Mouse (Mus musculus): Measurements from ENCODE around the gene Eif4g1. TPM values are rescaled to one million over a fixed set of nuclear protein-coding genes. Genes with fewer than 3 reads are reported as not detected.
A peak's percentile ranks its signal among the peaks of the same experiment; 100 is the strongest.

Gene Eif4g1
- polyA plus RNA-seq, 1 experiment from 2014 or later, result 127 TPM

- Histone ChIP-seq H3K4me2 (ENCODE audit: low read length) (peak within 1 kb of the TSS; percentile 88), H3K4me3 (ENCODE audit: low read depth, low read length) (peak within 1 kb of the TSS; percentile 67), H3K9ac (ENCODE audit: low read depth, low read length) (peak within 1 kb of the TSS; percentile 88), H3K4me1 (ENCODE audit: control insufficient read depth, insufficient read depth, low read length) (peaks cover 3% of the 10 kb centered on the region; the same call in 1 of the 2 replicates), H3K27ac (ENCODE audit: low read length) (peak within 1 kb of the TSS; percentile 79), H3K9me3 (replicated peaks; ENCODE audit: control insufficient read depth, low read length, poor library complexity, severe bottlenecking) (no peaks in the 10 kb centered on the region), H3K27me3 (ENCODE audit: control insufficient read depth, insufficient read depth, low read depth, low read length) (no peaks in the 10 kb centered on the region), H3K36me3 (ENCODE audit: control insufficient read depth, insufficient read depth, low read length) (no peaks in the 10 kb centered on the region)
- WGBS, result 5% methylated on average over 52 of the region's 54 CpGs
- peak; percentile 80 for ATAC-seq
Measured at GRCm38 (mm10) chr16:20629731-20630634, 38.1 kb upstream of the Eif4g1 start, which contains the start of gene Ece2. Gene Ece2 (plus strand): TSS chr16:20629828.

- no peak for ATAC-seq
- 85% methylated on average over 8 of the region's 8 CpGs for whole genome bisulfite sequencing
- no peaks in the 10 kb centered on the region for H3K27me3 ChIP-seq (ENCODE audit: control insufficient read depth, insufficient read depth, low read depth, low read length)
- no peaks in the 10 kb centered on the region for H3K9me3 ChIP-seq (replicated peaks; ENCODE audit: control insufficient read depth, low read length, poor library complexity, severe bottlenecking)
- peaks cover 6% of the 10 kb centered on the region; the same call in 1 of the 2 replicates for H3K36me3 ChIP-seq (ENCODE audit: control insufficient read depth, insufficient read depth, low read length)
- no peak overlapping the region for H3K4me3 ChIP-seq (ENCODE audit: low read depth, low read length)
- H3K4me1 ChIP-seq (ENCODE audit: control insufficient read depth, insufficient read depth, low read length), result no peaks in the 10 kb centered on the region
- H3K27ac ChIP-seq (ENCODE audit: low read length), result 0 out of 2 replicates have a peak overlapping the region, but pooled peaks have one; percentile 52
- no peak overlapping the region for H3K9ac ChIP-seq (ENCODE audit: low read depth, low read length)
- H3K4me2 ChIP-seq (ENCODE audit: low read length), result no peak overlapping the region
Measured at GRCm38 (mm10) chr16:20637410-20637809, 30.7 kb upstream of the Eif4g1 start.

GRCm38 (mm10) chr16:20638367-20638766 is 29.7 kb upstream of the Eif4g1 start:
- Histone ChIP-seq H3K27ac (ENCODE audit: low read length) (peak overlapping the region; percentile 54), H3K9me3 (replicated peaks; ENCODE audit: control insufficient read depth, low read length, poor library complexity, severe bottlenecking) (no peaks in the 10 kb centered on the region), H3K4me1 (ENCODE audit: control insufficient read depth, insufficient read depth, low read length) (no peaks in the 10 kb centered on the region), H3K9ac (ENCODE audit: low read depth, low read length) (no peak overlapping the region), H3K4me2 (ENCODE audit: low read length) (peak overlapping the region; percentile 31; the same call in 1 of the 2 replicates), H3K4me3 (ENCODE audit: low read depth, low read length) (no peak overlapping the region), H3K27me3 (ENCODE audit: control insufficient read depth, insufficient read depth, low read depth, low read length) (no peaks in the 10 kb centered on the region), H3K36me3 (ENCODE audit: control insufficient read depth, insufficient read depth, low read length) (peaks cover 6% of the 10 kb centered on the region; the same call in 1 of the 2 replicates)
- no peak for ATAC-seq
- 62% methylated on average over 8 of the region's 8 CpGs for WGBS

GRCm38 (mm10) chr16:20642161-20642560 is 26.0 kb upstream of the Eif4g1 start:
- ATAC-seq, result peak; percentile 34; the same call in 1 of the 2 replicates
- no peak overlapping the region for H3K4me2 ChIP-seq (ENCODE audit: low read length)
- WGBS, result under 1% methylated on average over 8 of the region's 8 CpGs
- H3K4me3 ChIP-seq (ENCODE audit: low read depth, low read length), result no peak overlapping the region
- no peaks in the 10 kb centered on the region for H3K4me1 ChIP-seq (ENCODE audit: control insufficient read depth, insufficient read depth, low read length)
- H3K9me3 ChIP-seq (replicated peaks; ENCODE audit: control insufficient read depth, low read length, poor library complexity, severe bottlenecking), result no peaks in the 10 kb centered on the region
- H3K27me3 ChIP-seq (ENCODE audit: control insufficient read depth, insufficient read depth, low read depth, low read length), result no peaks in the 10 kb centered on the region
- H3K9ac ChIP-seq (ENCODE audit: low read depth, low read length), result no peak overlapping the region
- no peak overlapping the region for H3K27ac ChIP-seq (ENCODE audit: low read length)
- peaks cover 6% of the 10 kb centered on the region; the same call in 1 of the 2 replicates for H3K36me3 ChIP-seq (ENCODE audit: control insufficient read depth, insufficient read depth, low read length)

- Histone ChIP-seq H3K27me3 (ENCODE audit: control insufficient read depth, insufficient read depth, low read depth, low read length) (no peaks in the 10 kb centered on the region), H3K9ac (ENCODE audit: low read depth, low read length) (no peak overlapping the region), H3K27ac (ENCODE audit: low read length) (no peak overlapping the region), H3K9me3 (replicated peaks; ENCODE audit: control insufficient read depth, low read length, poor library complexity, severe bottlenecking) (no peaks in the 10 kb centered on the region), H3K4me3 (ENCODE audit: low read depth, low read length) (no peak overlapping the region), H3K36me3 (ENCODE audit: control insufficient read depth, insufficient read depth, low read length) (peaks cover 6% of the 10 kb centered on the region; the same call in 1 of the 2 replicates), H3K4me1 (ENCODE audit: control insufficient read depth, insufficient read depth, low read length) (no peaks in the 10 kb centered on the region), H3K4me2 (ENCODE audit: low read length) (no peak overlapping the region)
- 84% methylated on average over 7 of the region's 7 CpGs for WGBS
- ATAC-seq, result no peak
Measured at GRCm38 (mm10) chr16:20643911-20644310, 24.2 kb upstream of the Eif4g1 start.

GRCm38 (mm10) chr16:20651076-20651946 is 16.8 kb upstream of the Eif4g1 start, which contains the start of gene Psmd2:
Gene Psmd2 (plus strand): TSS chr16:20651652.
- Histone ChIP-seq H3K9me3 (replicated peaks; ENCODE audit: control insufficient read depth, low read length, poor library complexity, severe bottlenecking) (no peaks in the 10 kb centered on the region), H3K4me1 (ENCODE audit: control insufficient read depth, insufficient read depth, low read length) (peaks cover 19% of the 10 kb centered on the region), H3K27ac (ENCODE audit: low read length) (peak within 1 kb of the TSS; percentile 85), H3K4me2 (ENCODE audit: low read length) (peak within 1 kb of the TSS; percentile 73), H3K9ac (ENCODE audit: low read depth, low read length) (peak within 1 kb of the TSS; percentile 86), H3K4me3 (ENCODE audit: low read depth, low read length) (peak within 1 kb of the TSS; percentile 73), H3K27me3 (ENCODE audit: control insufficient read depth, insufficient read depth, low read depth, low read length) (no peaks in the 10 kb centered on the region), H3K36me3 (ENCODE audit: control insufficient read depth, insufficient read depth, low read length) (peaks cover 12% of the 10 kb centered on the region)
- peak; percentile 97 for ATAC-seq
- WGBS, result 2% methylated on average over 46 of the region's 46 CpGs

- Histone ChIP-seq H3K4me2 (ENCODE audit: low read length) (peak overlapping the region; percentile 73), H3K4me1 (ENCODE audit: control insufficient read depth, insufficient read depth, low read length) (peaks cover 19% of the 10 kb centered on the region), H3K9ac (ENCODE audit: low read depth, low read length) (peak overlapping the region; percentile 86), H3K36me3 (ENCODE audit: control insufficient read depth, insufficient read depth, low read length) (peaks cover 17% of the 10 kb centered on the region), H3K27ac (ENCODE audit: low read length) (peak overlapping the region; percentile 70), H3K27me3 (ENCODE audit: control insufficient read depth, insufficient read depth, low read depth, low read length) (no peaks in the 10 kb centered on the region), H3K9me3 (replicated peaks; ENCODE audit: control insufficient read depth, low read length, poor library complexity, severe bottlenecking) (no peaks in the 10 kb centered on the region), H3K4me3 (ENCODE audit: low read depth, low read length) (peak overlapping the region; percentile 73)
- WGBS, result 10% methylated on average over 12 of the region's 12 CpGs
- ATAC-seq, result no peak
Measured at GRCm38 (mm10) chr16:20651947-20652310, 16.2 kb upstream of the Eif4g1 start.

- 59% methylated on average over 2 of the region's 2 CpGs for WGBS
Measured at GRCm38 (mm10) chr16:20653315-20653714, 14.8 kb upstream of the Eif4g1 start.

More at GRCm38 (mm10) chr16:20653315-20653714, 14.8 kb upstream of the Eif4g1 start:
- Histone ChIP-seq H3K9ac (ENCODE audit: low read depth, low read length) (no peak overlapping the region), H3K4me1 (ENCODE audit: control insufficient read depth, insufficient read depth, low read length) (peaks cover 19% of the 10 kb centered on the region), H3K4me2 (ENCODE audit: low read length) (no peak overlapping the region; the same call in 1 of the 2 replicates), H3K36me3 (ENCODE audit: control insufficient read depth, insufficient read depth, low read length) (peaks cover 29% of the 10 kb centered on the region), H3K27ac (ENCODE audit: low read length) (no peak overlapping the region), H3K9me3 (replicated peaks; ENCODE audit: control insufficient read depth, low read length, poor library complexity, severe bottlenecking) (no peaks in the 10 kb centered on the region), H3K27me3 (ENCODE audit: control insufficient read depth, insufficient read depth, low read depth, low read length) (no peaks in the 10 kb centered on the region), H3K4me3 (ENCODE audit: low read depth, low read length) (no peak overlapping the region)
- no peak for ATAC-seq
